Mouse (Mus musculus): ENCODE measurements around the gene Abcf2. TPM values are rescaled to one million over a fixed set of nuclear protein-coding genes. Genes with fewer than 3 reads are reported as not detected.

Abcf2 gene
- polyA plus RNA-seq, 1 experiment from 2014 or later: 119 TPM

DNA sequence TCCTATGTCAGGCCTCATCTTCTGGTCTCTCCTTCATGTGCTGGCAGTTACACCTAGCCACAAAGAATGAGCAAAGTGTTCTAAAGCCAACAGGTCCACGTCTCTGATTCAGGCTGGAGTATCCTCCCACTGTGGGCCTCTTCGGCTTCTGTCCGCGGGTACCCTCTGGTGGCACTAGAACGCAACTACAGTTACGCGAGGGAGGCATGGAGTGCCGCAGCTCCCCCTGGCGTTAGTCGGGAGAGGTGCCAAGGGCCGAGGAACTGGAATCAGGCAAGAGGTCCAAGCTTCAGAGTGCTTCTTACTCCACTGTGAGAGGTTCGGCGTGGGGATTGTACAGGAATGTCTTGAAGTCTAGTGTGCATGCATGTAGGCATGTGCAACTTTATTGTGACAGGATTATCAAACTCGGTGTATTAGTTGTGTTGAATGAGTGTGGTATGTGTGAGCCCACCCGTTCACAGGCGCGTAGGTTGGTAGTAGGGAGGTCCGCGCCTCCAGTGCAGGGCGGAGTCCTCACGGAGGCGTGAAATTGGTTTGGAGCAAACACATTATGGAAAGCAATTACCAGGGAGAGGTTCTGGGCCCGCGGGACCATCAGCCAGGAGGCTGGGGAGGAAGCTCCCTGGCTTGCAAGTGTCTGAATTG, 47.1 kb downstream of the Abcf2 start:
- peak; percentile 87 for DNase-seq (ENCODE audit: low spot score)

DNA sequence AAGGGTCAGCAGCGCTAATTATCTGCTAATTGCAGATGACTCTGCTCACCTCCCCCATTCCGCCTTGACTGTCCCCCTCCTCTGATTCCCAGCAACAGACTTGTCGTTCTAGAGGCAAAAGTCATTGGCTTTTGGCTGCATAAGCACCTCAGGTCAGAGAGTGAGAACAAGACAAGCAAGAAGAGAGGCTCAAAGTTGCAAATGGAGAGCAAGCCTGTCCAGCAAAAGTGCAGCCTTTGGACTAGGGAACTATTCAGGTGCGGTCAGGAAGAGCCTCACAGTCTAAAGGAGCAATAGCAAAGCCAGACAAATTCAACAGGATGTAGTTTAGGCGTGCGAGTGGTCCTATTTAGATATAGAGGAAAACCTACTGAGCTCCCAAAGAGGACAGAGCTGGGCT, 49.5 kb downstream of the Abcf2 start:
- no peak for DNase-seq (ENCODE audit: low spot score)

DNA sequence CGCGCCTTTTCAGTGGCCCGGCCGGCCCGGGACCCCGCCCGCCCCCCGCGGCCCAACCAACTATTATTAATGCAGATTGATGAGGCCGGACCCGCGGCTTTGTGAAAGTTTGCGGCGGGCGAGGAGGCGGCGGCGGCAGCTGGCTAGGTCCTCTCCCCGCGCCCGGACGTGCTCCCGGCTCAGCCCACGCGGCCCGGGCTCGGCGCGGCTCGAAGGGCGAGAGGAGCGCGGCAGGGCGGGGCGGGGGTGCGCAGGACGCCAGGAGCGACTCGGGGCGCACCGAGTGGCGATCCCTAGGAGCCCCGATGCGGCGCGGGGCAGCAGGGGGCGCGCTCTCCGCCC, 50.4 kb downstream of the Abcf2 start, which contains the start of gene Gbx1:
TSS of gene Gbx1 (minus strand) at position 314 of the 342 bp plus-strand sequence.
- DNase-seq (ENCODE audit: low spot score): no peak

DNA sequence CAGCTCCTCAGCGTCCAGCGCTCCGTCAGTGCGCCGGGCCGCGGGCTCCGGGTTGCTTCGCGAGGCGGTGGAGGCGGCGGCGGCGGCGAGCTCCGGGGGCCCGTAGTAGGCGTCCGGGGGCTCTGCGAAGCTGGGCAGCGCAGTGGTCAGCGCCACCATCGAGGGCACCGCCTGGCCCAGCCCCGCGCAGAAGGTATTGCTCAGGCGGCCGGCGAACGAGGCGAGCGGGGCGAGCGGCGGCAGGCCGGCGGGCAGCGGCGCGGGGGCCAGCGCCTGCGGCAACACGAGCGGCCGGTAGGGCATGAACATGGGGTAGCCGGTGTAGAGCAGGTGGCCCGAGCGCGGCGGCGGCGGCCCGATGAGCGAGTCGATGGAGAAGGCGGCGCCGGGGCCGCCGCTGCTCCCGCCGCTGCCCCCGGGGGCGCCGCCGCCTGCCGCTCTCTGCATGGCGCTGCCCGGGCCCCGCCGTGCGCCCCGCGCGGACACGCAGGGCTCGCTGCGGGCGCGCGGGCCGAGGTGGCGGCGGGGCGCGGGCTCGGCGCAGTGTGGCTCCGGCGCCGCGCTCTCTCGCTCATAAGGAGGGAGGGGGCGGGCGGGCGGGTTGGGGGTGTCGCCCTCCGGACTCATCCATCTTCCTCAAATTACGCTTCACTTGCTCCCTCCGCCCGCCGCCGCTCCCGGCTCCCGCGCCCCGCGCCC, 50.9 kb downstream of the Abcf2 start:
- no peak for DNase-seq (ENCODE audit: low spot score)

DNA sequence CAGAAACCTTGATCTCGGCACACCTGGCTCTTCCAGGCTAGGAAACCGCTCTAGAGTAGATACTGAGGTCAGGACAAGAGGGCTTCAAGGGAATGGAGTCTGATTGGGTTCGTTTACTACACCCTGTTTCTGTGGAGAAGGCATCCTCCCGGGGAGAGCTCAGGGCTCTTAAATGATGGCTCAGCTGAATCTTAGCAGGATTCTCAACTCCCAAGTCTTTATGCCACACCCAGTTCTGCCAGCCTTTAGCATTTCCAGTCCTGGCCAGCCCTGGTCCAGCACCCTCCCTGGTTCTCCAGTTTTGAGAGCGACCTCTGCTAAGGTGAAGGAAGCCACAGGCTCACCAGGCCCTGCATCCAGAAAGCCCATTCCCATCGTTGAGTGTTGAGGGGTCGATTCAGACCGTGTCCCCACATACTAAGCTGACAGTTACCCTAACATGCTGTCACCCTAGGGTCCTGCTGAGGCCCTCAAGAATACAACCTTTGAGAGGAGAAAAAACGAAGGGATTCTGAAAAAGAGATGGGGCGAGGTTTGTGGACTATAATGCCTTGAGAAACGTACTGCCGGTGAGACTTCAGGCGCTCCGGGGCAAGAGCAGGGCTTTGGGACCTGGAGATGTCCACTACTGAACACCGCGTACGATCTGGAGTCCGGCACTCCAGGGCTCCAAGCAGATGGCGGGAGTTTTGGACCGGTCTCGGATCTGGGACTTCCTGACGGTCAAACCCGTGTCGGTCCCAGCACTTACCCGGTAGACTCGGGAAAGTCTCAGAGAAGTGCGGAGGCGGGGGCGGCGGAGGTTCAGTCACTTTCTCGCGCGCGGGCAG, 51.7 kb downstream of the Abcf2 start:
- DNase-seq (ENCODE audit: low spot score): no peak

DNA sequence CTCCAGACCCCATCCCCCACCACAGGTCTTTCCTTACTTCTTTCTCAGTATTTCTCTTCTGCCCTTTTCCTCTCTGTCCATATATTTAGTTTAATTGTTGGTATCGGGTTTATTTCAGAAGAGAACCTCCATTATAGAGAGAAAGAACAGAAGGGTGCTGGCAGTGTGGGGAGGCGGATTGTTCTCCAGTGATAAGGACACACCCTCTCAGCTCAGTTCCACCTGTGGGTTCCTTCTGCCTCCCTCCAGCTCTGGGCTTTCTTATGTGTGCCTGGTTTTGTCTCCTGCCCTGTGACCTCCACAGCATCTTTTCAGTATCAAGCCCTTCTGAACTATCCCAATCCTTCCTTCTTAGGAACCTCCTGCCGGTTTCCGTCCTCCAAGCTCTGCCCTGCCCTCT, 52.7 kb downstream of the Abcf2 start:
- no peak for DNase-seq (ENCODE audit: low spot score)

DNA sequence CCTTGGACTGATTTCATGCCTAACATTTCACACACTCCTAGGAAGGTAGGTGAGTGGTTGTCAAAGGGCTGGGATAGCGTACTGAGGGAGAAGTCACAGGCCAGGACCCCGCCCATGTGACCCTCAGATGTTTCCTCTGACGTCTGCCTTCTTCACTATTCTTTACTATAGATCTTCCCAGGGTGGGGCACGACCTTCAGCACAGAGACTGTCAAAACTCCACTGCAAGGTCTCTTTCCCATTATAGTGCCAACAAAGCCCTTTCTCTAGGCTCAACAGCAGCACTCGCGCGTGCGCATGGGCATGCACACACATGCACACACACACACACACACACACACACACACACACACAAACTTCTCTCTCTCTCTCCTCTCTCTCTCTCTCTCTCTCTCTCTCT, 53.5 kb downstream of the Abcf2 start:
- no peak for DNase-seq (ENCODE audit: low spot score)

DNA sequence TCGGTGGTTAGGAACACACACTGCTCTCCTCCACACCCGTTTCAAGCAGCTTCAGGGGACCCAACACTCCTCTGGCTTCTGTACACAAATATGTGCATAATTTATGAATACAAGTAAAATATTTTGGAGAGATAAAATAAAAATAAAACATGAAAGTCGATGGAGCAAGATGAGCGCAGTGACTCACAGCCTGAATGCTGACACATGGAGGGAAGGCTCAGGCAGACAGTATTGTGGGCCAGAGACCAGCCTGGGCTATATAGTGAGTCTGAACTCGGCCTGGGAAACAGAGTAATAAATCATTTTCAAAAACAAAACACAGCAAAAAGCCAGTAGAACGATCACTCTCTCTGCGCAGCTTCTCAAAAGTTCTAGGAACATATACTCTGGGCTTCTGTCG, 55.9 kb downstream of the Abcf2 start:
- DNase-seq (ENCODE audit: low spot score): no peak

MicroRNA genes within 50 kb of the gene (microRNA counts, 519-probe panel; counts per million panel counts)
- microRNA mmu-miR-671-3p: 473 counts per million, percentile 71 among the panel's probes with 10 or more counts
- microRNA mmu-miR-671-5p: 473 counts per million, percentile 71 among the panel's probes with 10 or more counts

Small RNA genes lying within 50 kb of the gene (microRNA-seq; reads per million reads assigned to microRNA genes)
- gene Mir671 (ENCODE audit: borderline number of aligned reads): 701 reads per million, percentile 68 among the genes with 10 or more reads in this experiment

Other genes starting within 250 kb of the Abcf2 start
- 5.3 and 7.2 TPM in 2 replicates for gene Kcnh2, start 225.9 kb downstream of the Abcf2 start, polyA plus RNA-seq (2015; fragmentation: Nextera tagmentation; extraction: Ambion mirVana)
- gene Nos3, start 212.7 kb downstream of the Abcf2 start, polyA plus RNA-seq (2015; fragmentation: Nextera tagmentation; extraction: Ambion mirVana): 1.5 and 1.7 TPM in 2 replicates
- gene Atg9b, start 185.3 kb downstream of the Abcf2 start, polyA plus RNA-seq (2015; fragmentation: Nextera tagmentation; extraction: Ambion mirVana): 2.0 and 3.0 TPM in 2 replicates
- 32.6 and 33.9 TPM in 2 replicates for gene Abcb8, start 183.8 kb downstream of the Abcf2 start, polyA plus RNA-seq (2015; fragmentation: Nextera tagmentation; extraction: Ambion mirVana)
- gene Asic3, start 164.1 kb downstream of the Abcf2 start, polyA plus RNA-seq (2015; fragmentation: Nextera tagmentation; extraction: Ambion mirVana): 0.34 and 0.54 TPM in 2 replicates
- 31.4 and 35.1 TPM in 2 replicates for gene Cdk5, start 153.9 kb downstream of the Abcf2 start, polyA plus RNA-seq (2015; fragmentation: Nextera tagmentation; extraction: Ambion mirVana)
- 23.2 and 26.6 TPM in 2 replicates for gene Slc4a2, start 153.6 kb downstream of the Abcf2 start, polyA plus RNA-seq (2015; fragmentation: Nextera tagmentation; extraction: Ambion mirVana)
- gene Fastk, start 132.2 kb downstream of the Abcf2 start, polyA plus RNA-seq (2015; fragmentation: Nextera tagmentation; extraction: Ambion mirVana): 86.0 and 88.5 TPM in 2 replicates
- 33.7 and 35.4 TPM in 2 replicates for gene Tmub1, start 129.6 kb downstream of the Abcf2 start, polyA plus RNA-seq (2015; fragmentation: Nextera tagmentation; extraction: Ambion mirVana)
- gene Agap3, start 125.3 kb downstream of the Abcf2 start, polyA plus RNA-seq (2015; fragmentation: Nextera tagmentation; extraction: Ambion mirVana): 24.5 and 26.9 TPM in 2 replicates
- 0.10 TPM in 1 of 2 replicates, not detected in the other for gene Gbx1, start 50.3 kb downstream of the Abcf2 start, polyA plus RNA-seq (2015; fragmentation: Nextera tagmentation; extraction: Ambion mirVana)
- gene Asb10, start 36.5 kb downstream of the Abcf2 start, polyA plus RNA-seq (2015; fragmentation: Nextera tagmentation; extraction: Ambion mirVana): 0.88 and 0.94 TPM in 2 replicates
- not detected in 2 replicates for gene 4931409K22Rik, start 20.7 kb downstream of the Abcf2 start, polyA plus RNA-seq (2015; fragmentation: Nextera tagmentation; extraction: Ambion mirVana)
- 16.8 and 18.5 TPM in 2 replicates for gene Chpf2, start 9.3 kb upstream of the Abcf2 start, polyA plus RNA-seq (2015; fragmentation: Nextera tagmentation; extraction: Ambion mirVana)
- 2.0 and 2.5 TPM in 2 replicates for gene Smarcd3, start 46.9 kb upstream of the Abcf2 start, polyA plus RNA-seq (2015; fragmentation: Nextera tagmentation; extraction: Ambion mirVana)
- gene Nub1, start 108.1 kb upstream of the Abcf2 start, polyA plus RNA-seq (2015; fragmentation: Nextera tagmentation; extraction: Ambion mirVana): 43.4 and 46.3 TPM in 2 replicates
- gene Wdr86, start 153.3 kb upstream of the Abcf2 start, polyA plus RNA-seq (2015; fragmentation: Nextera tagmentation; extraction: Ambion mirVana): 2.0 and 2.4 TPM in 2 replicates
- gene Crygn, start 180.5 kb upstream of the Abcf2 start, polyA plus RNA-seq (2015; fragmentation: Nextera tagmentation; extraction: Ambion mirVana): 1.1 and 4.1 TPM in 2 replicates